Mouse (Mus musculus) brown adipose tissue, adult 24 weeks (tissue): ENCODE data around the gene Gucy2d. TPM values are rescaled to one million over a fixed set of nuclear protein-coding genes. Genes with fewer than 3 reads are reported as not detected.
A peak's percentile ranks its signal among the peaks of the same experiment; 100 is the strongest.

Source experiments
- H3K27ac ChIP-seq: fragments of 200-500 bp; replicated peaks from 2 replicates; pipeline ENCODE4 v1.5.1; 2012; ENCODE audit warnings: low read depth, mild to moderate bottlenecking, low read length
- H3K4me1 ChIP-seq: fragments of 200-500 bp; 2 replicates; pipeline ENCODE4 v1.6.1; 2012; ENCODE audit warnings: low read length, mixed read lengths; ENCODE audit not compliant: control insufficient read depth, insufficient read depth, insufficient read length
- H3K4me3 ChIP-seq: fragments of 200-500 bp; 2 replicates; pipeline ENCODE4 v1.5.1; 2012; ENCODE audit warnings: low read depth, mild to moderate bottlenecking, low read length, moderate library complexity; ENCODE audit not compliant: insufficient read depth
- polyA plus RNA-seq: library from polyadenylated mRNA; stranded (reverse); fragments of >200 nt; gene quantifications from 2 replicates; pipeline ENCODE4 v1.2.4, GENCODE M21; 2012; ENCODE audit not compliant: missing spikeins, insufficient read depth, insufficient read length

Gene Gucy2d
- polyA plus RNA-seq, 1 experiment: not detected

DNA sequence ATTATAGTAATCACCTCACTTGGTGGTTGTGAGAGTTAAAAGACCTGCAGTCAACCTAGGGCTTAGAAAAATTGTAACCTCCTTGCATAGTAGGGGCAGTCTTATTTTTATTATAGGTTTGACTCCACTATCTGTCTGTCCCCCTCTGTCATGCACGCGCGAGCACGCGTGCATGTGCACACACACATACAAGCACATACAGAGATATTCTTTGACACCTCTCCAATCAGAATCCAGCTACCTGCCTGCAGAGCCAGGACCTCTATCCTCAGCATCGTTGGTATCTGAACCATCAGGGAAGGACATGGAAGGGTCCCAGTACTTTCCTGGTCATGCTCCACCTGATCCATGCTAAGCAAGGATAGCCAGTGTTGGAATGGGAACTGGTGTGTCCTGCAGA lies 50.7 kb downstream of the Gucy2d start:
- H3K4me1 ChIP-seq: peaks cover 13% of the 10 kb centered on the region
- H3K4me3 ChIP-seq: peak overlapping the region; percentile 84
- peak overlapping the region; percentile 79 for H3K27ac ChIP-seq

DNA sequence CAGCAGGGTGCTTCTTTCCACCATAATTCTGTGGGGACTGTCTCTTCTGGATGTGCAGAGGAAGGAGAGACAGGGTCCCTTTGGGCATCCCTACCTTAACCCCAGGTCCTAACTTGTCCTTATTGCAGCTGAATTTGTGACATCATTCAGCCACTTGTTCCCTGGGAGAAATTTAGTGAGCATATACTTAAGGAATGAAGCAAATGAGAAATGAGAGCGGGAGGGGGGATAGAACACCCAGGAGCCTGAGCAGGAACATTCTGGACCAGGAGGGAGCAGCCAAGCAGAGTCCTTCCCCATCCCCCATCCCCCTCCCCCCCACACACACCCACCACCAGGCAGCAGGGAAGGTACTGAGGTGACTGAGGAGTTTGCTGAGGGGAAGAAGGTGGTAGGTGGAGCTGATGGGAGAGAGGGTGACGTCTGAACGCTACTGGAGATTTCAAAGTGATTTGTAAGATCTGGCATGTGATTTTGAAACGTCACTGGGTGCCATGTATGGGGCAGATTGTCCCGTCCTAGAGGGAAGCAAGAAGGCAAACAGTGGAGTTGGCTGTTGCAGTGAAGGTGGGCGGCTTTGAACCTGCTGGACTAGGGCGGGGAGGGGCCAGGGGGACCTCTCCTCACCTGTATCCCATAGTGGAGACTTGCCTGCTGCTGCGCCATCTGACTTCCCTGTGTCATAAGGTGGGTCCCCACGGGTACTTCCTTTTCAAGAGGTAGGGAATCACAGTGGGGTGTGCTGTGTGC lies 51.4 kb downstream of the Gucy2d start:
- Histone ChIP-seq H3K27ac (peak overlapping the region; percentile 87), H3K4me3 (peak overlapping the region; percentile 84)

GRCm38 (mm10) chr7:98492331-98492730 lies 52.1 kb downstream of the Gucy2d start:
- Histone ChIP-seq H3K4me1 (peaks cover 11% of the 10 kb centered on the region), H3K27ac (peak overlapping the region; percentile 87), H3K4me3 (peak overlapping the region; percentile 84)

More for the DNA sequence above, 51.4 kb downstream of the Gucy2d start:
- peaks cover 11% of the 10 kb centered on the region for H3K4me1 ChIP-seq

GRCm38 (mm10) chr7:98493307-98493706 lies 53.1 kb downstream of the Gucy2d start:
- peak overlapping the region; percentile 87 for H3K27ac ChIP-seq

GRCm38 (mm10) chr7:98493901-98494480 lies 53.8 kb downstream of the Gucy2d start:
- H3K27ac ChIP-seq: peak overlapping the region; percentile 47
- H3K4me3 ChIP-seq: peak overlapping the region; percentile 27
- H3K4me1 ChIP-seq: peaks cover 11% of the 10 kb centered on the region

More at GRCm38 (mm10) chr7:98493307-98493706, 53.1 kb downstream of the Gucy2d start:
- peak overlapping the region; percentile 84; the same call in 1 of the 2 replicates for H3K4me3 ChIP-seq
- H3K4me1 ChIP-seq: peaks cover 11% of the 10 kb centered on the region

DNA sequence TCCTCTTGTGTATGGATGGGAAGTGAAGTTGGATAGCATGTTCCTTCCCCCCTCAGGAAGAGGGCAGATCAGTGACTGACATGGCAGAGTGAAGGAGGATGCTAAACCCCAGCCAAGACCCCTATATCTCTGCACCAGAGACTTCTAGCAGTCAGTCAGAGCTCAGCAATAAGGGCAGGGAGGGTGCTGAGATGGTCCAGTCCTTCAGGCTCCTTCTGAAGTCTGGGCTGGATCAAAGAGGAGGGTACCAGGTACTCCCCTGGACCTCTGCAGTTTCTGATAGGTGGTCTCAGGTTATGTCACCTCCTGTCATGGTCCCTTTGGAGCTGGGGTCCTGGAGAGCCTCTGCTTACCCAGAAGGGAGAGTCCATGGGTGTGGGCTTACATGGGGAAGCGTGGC lies 55.4 kb downstream of the Gucy2d start:
- peaks cover 16% of the 10 kb centered on the region for H3K4me1 ChIP-seq
- H3K27ac ChIP-seq: no peak overlapping the region
- H3K4me3 ChIP-seq: no peak overlapping the region

DNA sequence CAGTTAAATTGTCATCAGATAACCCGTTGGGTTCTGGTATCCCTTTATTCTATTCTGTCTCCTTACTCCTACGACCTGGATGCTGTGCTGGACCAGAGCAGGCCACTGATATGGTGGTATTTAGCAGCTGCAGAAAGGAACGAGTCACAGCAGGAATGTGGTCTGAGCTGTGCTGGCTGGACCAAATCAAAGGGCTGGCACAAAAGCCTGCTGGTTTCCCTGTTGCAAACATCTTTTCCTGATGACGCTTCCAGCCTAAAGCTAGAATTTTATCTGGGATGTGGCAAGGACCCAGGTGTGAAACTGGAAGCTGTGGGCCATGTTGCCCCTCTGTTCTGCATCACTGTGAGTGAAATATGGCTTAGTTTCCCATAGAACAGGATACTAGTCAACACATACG lies 57.2 kb downstream of the Gucy2d start:
- Histone ChIP-seq H3K4me1 (peaks cover 23% of the 10 kb centered on the region), H3K27ac (no peak overlapping the region), H3K4me3 (no peak overlapping the region)

GRCm38 (mm10) chr7:98498101-98498500 lies 57.9 kb downstream of the Gucy2d start:
- Histone ChIP-seq H3K27ac (no peak overlapping the region), H3K4me3 (no peak overlapping the region), H3K4me1 (peaks cover 27% of the 10 kb centered on the region)

- H3K27ac ChIP-seq: no peak overlapping the region
- no peak overlapping the region for H3K4me3 ChIP-seq
- H3K4me1 ChIP-seq: peaks cover 25% of the 10 kb centered on the region
Observed at GRCm38 (mm10) chr7:98498656-98499560, 58.7 kb downstream of the Gucy2d start.

DNA sequence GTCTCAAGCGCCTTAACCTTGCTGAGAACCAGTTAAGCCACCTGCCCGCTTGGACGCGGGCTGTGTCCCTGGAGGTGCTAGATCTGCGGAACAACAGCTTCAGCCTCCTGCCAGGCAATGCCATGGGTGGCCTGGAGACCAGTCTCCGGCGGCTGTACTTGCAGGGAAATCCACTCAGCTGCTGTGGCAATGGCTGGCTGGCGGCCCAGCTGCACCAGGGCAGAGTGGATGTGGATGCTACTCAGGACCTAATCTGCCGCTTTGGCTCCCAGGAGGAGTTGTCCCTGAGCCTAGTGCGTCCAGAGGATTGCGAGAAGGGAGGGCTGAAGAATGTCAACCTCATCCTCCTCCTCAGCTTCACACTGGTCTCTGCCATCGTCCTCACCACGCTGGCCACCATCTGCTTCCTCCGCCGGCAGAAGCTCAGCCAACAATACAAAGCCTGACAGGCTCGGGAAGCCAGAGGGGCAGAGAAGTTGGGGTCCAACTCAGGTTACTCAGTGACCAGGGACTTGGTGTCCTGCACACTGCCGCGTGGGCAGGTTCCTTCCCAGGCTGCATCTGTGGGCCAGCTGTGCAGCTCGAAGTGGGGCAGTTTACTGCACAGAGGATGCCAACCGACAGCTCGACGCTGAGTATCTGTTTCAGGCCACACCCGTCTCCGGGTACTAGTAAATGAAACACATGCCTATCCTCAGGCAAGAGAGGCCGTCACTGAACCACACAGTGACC lies 59.5 kb downstream of the Gucy2d start:
- H3K4me3 ChIP-seq: no peak overlapping the region
- no peak overlapping the region for H3K27ac ChIP-seq
- H3K4me1 ChIP-seq: peaks cover 23% of the 10 kb centered on the region

DNA sequence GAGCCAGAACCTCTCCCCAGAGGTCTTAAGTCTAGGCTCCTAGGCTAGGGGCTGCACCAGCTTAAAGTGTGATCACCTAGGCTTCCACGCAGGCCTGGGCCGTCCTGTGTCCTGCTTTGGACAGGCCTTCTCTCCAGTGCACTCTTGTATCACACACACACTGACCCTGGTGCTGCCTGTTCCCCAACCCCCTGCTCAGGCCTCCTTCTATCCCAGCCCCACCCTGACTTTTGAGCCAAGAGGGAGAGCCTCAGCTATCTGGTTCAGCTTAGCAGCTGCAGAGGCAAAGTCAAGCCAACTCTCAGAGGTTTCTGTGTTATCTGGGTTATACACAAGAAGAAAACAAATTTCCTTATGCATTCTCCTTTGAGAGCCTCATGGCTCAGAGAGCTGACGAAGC lies 60.3 kb downstream of the Gucy2d start:
- no peak overlapping the region for H3K4me3 ChIP-seq
- no peak overlapping the region for H3K27ac ChIP-seq
- H3K4me1 ChIP-seq: peaks cover 23% of the 10 kb centered on the region

DNA sequence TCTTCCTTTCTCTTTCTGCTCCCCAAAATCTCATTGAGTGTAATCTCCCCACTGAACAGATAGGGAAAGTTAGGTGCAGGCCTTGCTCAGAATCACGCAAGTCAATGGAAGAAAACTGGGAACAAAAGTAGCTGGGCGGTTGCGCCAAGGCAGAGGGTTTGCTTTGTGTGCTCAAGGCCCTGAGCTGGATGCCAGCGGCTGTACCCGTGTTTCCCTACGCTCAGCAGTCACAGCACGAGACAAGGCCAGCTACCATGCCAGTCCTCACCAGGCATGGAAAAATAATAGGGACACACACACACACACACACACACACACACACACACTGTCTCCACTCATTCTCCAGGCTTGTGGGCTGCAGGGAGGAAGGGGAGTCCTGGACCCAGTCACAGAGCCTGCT lies 60.9 kb downstream of the Gucy2d start:
- Histone ChIP-seq H3K4me3 (no peak overlapping the region), H3K4me1 (peaks cover 23% of the 10 kb centered on the region), H3K27ac (no peak overlapping the region)

DNA sequence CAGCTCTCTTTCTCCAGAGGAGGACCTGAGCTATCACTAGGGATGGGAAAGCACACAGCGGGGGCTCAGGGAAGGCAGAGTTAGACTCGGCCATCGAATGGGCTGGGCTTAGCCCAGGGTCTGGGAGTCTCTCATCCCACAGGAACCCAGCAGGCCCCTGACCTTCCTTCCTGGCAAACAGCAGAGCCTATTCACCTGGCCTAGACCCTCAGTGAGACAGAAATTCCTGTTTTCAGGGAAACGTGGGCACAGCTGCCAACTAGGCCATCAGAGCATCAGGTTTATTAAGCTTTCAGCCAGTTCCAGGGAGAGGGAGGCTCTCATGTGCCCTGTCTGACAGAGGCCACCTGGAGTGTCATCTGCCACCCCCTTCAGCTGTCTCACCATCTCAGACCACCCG lies 62.7 kb downstream of the Gucy2d start:
- H3K4me1 ChIP-seq: peaks cover 23% of the 10 kb centered on the region
- 0 out of 2 replicates have a peak overlapping the region, but pooled peaks have one; percentile 21 for H3K27ac ChIP-seq
- no peak overlapping the region for H3K4me3 ChIP-seq

DNA sequence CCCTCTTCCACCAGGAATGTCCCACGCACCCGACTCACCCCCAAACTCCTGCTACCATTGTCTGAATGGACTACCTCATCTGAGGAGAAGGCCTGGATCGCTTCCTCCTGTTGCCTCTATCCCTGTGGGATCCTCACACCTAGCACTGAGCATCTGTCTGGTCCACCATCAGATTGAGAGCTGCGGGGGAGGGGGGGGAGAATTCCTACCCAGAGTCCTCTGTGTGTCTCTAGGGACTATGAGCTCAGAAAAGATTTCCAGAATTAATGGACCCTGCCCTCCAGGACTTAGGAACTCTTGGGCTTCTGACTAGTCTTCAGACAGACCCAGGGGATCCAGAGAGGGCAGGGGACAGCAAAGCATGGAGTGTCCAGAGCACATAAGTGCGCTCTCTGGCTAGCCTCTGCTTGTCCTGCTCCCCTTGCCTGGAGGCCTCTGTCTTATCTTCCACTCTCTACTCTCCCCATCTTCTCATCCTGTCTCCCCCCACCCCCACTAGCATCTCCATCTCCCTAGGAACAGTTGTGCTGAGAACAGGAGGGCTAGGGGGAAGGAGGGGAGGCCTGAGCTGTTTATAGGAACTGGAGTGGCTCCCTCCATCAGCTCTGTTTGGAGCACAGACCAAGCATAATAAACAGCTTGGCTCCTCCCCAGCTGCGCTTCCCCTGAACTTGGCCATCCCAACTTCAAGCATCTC lies 63.9 kb downstream of the Gucy2d start:
- H3K4me1 ChIP-seq: peaks cover 23% of the 10 kb centered on the region
- H3K27ac ChIP-seq: peak overlapping the region; percentile 73
- no peak overlapping the region for H3K4me3 ChIP-seq
